Mouse (Mus musculus) c-Kit-positive CD71-negative TER-119-negative erythroid progenitor cells, embryonic 14.5 days (primary cell): ENCODE results near the gene Pnpla8.

ENCODE experiments used
- DNase-seq: peaks from one replicate; pipeline ENCODE4 v3.0.0-alpha.2; 2013; ENCODE audit warnings: low read depth

Pnpla8 gene

DNA sequence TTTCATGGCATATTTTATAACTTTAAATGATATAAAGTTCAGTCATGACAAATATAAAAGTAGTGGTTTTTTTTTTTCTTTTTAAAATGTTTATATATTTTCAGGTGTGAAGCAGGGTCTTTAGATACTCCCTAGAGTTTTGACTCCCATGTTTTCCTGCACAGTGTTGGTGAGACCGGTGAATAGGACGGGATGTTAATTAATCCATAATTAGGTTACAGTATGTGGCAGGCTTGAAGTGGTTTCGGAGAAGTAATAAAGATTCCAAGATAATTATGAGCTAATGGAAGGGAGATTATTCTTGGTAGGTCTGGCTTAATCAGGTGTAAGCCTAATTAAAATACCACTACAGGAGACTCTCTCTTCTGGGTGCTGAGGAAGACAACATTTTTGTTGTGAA, 125.0 kb downstream of the Pnpla8 start:
- DNase-seq = no peak

DNA sequence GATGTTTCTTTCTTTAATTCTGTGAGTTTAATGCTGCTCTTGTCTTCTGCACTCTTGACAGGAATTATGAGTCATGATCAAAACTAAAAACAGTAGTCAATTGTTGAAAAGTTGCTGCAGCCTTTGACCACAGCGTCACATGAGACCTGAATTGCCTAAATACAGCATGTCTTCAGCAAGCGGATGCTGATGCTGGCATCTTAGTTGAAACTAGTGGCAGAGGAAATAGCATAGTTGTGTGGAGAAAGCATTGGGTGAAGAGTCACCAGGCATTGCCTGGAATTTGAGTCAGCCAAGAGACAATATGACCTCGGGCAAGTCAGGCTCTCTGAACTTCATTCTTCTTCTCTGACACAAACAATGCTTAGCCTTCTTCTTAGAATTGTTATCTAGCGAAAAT, 133.9 kb downstream of the Pnpla8 start:
- no peak for DNase-seq

DNA sequence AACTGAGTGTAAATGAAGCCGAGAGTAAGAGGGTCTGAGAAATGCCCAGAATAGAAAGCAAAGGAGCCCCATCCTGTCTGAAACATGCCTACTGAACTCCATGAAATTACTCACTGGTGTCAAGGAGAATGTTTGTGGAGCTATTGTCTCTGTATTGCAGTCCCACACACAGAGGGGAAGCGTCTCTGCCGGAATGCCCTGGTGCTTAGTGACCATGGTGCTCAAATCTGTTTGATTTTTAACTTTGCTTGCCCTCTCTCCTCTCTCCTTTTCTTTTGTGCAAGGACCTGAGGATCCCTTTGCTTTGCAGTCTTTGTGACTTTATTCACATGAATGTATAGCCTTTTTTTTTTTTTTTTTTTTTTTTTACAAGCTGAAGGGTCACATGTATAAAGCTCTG, 136.3 kb downstream of the Pnpla8 start:
- no peak for DNase-seq

DNA sequence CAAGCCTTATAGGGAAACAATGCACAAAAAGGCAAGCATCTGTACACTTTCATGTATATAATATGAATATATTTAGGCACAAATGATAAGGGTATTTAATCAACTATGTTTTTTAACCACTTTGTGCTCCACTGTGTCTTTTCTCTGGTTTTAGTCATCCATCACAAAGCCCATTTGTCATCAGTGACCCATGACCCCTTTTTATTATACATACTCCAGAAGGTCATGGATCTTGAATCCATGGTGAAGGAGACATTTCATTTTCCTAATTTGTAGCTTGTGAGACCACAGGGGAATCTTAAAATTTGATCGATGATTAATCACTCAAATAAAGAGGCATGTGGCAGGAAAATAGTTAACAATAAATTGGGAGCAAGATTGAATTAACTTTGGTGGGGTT, 136.7 kb downstream of the Pnpla8 start:
- no peak for DNase-seq

DNA sequence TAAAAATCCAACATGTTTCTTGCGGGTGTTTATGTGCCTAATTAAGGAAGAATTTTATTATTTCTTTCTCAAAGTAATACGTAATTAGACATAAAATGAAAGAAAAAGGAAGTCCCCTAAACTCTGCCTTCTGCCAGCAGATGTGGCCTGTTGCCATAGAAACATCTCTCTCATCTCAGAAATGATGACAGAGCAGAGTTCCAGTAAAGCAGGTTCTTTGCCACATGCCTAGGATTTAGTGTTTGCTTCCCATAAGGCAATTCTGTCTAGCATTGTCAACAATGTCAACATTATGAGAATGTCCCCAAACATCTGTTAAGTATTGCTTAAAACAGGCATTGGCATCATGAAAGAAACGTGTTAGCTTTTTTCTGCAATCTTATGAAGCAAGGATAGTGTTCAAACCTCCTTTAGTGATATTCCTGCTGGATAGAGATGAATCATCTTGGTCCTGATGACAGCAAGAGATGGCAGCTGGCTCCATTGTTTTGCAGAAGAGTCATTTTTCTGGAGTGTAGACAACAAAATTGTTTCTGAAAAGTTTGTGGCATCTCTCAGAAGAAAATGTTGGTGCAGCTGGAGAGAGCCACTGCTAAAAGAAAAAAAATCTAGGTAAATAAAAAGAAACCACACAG, 150.0 kb downstream of the Pnpla8 start:
- DNase-seq = no peak
